Mouse (Mus musculus) heart, postnatal 0 days (tissue): ENCODE data around the gene Atf4.

Source experiments
- CTCF ChIP-seq: IDR thresholded peaks from 2 replicates; pipeline ENCODE4 v1.5.1; 2016; ENCODE audit warnings: antibody characterized with exemption, control low read depth, low read depth
- EP300 ChIP-seq: IDR thresholded peaks from 2 replicates; pipeline ENCODE4 v1.6.1; 2016; ENCODE audit warnings: antibody characterized with exemption, low read depth

DNA sequence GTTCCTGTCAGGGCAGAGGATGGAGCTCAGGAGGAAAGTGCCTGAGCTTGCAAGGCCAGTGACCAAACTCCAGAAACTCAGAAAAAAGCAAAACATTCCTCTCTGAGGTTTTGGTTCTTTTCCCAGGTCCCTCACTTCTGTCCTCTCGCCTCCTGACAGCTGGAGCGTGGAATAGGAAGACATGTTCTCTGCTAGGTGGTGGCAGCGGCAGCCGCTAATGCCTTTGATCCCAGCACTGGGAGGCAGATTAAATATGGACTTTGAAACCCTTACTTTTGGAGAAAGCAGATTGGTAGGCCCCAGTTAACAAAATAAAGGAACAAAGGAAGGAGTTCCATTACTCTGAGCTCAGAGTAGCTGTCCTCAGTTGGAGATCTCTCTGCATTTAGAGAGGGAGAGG, 46.5 kb upstream of the Atf4 start:
- TF ChIP-seq CTCF, result no peak
- no peak for TF ChIP-seq EP300
